Mouse (Mus musculus) megakaryocyte-erythroid progenitor cell, adult 5-6 weeks (primary cell): ENCODE data around the gene Dab1. TPM values are rescaled to one million over a fixed set of nuclear protein-coding genes. Genes with fewer than 3 reads are reported as not detected.

ENCODE experiments used
- ATAC-seq: replicated peaks from 2 replicates; pipeline ENCODE4 v1.8.0; 2016; ENCODE audit warnings: mild to moderate bottlenecking, inconsistent platforms; ENCODE audit not compliant: severe bottlenecking, poor library complexity, low FRiP score, low TSS enrichment
- total RNA-seq, 2 experiments: library from RNA; stranded (forward) in 1 of 2; stranded (reverse) in 1 of 2; fragments of 200-1000, 215-1000 nt in 1 of 2; fragments of >200 nt in 1 of 2; fragmentation: Nextera tagmentation in 1 of 2; gene quantifications; 2 replicates each; pipeline ENCODE4 v1.2.3; 2014 to 2017

Dab1 gene
- total RNA-seq (2014; fragmentation: Nextera tagmentation), result not detected in 2 replicates
- total RNA-seq (2017), result not detected in 2 replicates

DNA sequence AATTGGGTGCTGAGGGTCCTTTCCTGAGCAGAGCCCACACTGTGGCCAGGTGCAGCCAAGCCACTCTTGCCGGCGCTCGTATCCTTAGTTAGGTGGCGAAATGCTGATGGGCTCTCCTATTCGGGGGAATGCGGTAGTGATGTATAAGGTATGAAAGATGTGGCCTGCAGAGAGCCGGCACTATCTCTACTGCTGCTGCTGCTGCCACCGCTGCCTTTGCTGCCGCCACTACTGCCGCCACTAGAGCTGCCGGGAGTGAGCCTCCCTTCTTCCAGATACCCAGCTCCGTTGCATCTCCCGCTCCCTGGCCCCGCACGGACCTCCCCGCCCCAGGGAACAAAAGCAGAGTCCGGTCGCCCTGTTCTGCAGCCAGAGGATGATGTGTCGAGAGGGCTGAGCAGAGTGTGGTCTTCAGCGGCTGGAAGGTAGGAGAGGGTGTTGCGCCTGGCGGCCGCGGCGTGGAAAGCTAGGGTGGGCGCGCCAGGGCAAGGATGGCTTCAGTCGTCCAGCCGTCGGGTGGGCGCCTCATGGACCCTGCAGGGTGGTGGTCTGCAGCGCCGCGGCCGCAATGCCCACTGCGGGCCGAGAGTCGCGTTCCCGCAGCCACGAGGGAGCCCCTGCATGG is at the start of gene Dab1:
Dab1 (plus strand) TSS at position 39 of the 625 bp plus-strand sequence.
- no peak for ATAC-seq

DNA sequence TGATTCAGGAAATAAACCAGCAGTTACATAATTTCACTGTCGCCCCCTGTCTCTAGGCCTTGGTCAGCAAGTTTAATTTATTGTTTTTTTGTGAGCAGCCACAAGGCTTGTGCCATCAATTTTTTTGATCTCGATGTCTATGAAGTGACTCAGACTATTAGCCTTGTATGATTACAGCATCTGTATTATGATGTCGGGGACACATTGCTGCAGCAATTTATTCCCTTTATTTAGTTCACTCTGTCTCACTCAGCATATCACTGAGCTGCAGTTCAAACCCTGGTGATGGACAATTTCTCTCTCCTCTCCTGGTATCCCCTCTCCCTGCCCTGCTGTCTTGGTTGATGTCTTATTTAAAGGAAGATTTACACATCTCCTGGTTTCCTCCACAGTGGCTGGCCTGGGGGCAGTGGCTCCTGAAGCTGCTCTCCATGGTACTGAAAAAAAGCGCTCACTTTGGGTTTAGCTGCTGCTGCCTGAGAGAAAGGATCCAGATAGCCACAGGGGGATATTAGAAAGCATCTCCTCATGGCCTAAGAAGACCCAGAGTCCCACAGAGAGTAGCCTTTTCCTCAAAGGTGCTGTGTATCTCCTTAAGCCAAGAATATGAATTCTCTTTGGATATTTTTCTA is 47.3 kb upstream of the Dab1 start:
- no peak for ATAC-seq

DNA sequence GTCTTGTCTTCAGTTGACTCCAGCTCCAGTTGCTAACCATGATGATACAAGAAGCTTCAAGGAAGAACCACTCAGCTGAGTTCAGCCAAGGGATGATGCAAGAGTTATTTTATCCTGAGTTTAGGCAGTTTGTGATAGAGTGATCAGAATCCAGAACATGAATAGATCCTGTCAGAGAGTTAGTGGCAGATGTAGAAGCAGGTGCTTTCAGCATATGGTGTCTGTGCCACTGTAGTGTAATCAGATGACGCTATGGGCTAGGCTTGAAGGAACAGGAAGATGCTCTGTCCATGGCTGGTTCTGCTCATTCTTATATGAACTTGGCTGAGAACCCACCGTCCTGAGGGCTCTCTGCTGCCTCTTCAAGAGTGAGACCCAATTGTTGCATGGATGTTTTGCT is 43.6 kb upstream of the Dab1 start:
- ATAC-seq, result no peak

DNA sequence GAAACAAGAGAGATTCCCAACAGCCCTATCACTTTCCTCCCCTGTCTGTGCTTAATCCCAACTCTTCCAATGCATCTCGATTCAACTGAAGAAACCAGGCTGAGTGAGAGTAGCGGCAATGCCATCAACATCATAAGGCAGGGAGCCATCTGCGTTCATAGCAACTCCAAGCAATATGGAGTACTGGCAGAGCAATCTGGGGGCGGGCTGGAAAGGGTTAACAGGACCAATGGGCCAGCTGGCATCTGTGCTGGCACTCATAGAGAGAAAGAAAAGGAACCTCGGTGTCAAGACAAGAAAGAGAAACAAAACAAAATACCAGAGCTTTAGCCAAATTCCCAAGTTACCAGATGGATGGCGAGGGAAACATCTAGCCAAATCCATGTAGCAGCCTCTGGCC is 42.9 kb upstream of the Dab1 start:
- no peak for ATAC-seq

DNA sequence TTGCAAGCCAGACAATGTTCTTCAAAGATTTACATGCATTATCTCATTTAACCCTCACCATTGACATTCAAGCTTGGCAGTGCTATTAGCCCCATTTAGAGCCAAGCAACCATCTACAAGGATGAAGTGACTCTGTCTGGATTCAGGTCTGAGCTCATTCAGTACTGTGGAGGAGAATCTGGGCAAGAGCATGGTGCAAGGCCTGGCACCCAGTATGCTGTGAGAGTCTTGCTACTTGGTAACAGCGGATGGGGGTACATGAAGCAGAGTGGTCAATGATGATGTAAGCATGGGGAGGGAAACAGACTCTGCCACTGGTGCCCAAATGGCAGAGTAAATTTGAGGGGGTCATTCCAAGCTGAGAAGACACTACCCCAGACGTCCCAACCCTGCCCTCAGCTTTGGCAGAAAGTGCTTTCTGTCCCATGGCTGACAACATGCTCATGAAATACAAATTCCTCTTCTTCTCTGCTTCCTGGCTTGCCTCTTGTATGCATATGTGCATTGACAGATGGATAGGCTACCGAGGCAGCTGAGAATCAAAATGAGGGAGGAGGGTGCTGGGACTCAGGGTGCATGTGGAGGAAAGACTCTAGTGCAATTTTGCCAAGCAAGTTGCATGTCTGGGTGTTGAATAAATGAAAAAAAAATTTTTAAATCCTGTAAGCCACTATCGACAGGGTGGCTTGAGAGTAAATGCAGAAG is 41.9 kb upstream of the Dab1 start:
- ATAC-seq, result no peak

GRCm38 (mm10) chr4:103577821-103578220 is 41.3 kb upstream of the Dab1 start:
- ATAC-seq, result no peak

GRCm38 (mm10) chr4:103580021-103580420 is 39.1 kb upstream of the Dab1 start:
- no peak for ATAC-seq

- ATAC-seq, result no peak
Observed at GRCm38 (mm10) chr4:103615011-103615410, 4.1 kb upstream of the Dab1 start.

DNA sequence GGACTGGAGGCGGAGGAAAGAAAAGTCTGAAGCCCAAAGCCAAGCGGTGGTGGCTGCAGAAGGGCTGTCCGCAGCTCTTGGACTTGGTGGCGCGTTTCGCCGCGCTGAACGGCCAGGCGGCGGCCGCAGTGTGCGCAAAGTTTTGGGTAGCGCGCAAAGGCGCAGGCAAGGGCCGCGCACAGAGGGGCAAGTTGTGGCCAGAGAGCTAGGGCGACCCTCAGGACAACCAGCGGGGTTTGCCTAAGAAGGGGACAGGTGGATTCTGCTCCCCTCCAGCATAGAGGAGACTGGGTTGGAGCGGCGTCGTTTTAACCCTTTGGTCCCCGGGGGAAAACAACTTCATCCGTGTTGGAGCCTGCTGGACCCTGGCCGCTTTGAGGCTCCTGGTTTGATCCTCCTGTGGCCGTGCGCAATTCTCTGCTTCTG is 800 bp downstream of the Dab1 start:
- ATAC-seq, result no peak

DNA sequence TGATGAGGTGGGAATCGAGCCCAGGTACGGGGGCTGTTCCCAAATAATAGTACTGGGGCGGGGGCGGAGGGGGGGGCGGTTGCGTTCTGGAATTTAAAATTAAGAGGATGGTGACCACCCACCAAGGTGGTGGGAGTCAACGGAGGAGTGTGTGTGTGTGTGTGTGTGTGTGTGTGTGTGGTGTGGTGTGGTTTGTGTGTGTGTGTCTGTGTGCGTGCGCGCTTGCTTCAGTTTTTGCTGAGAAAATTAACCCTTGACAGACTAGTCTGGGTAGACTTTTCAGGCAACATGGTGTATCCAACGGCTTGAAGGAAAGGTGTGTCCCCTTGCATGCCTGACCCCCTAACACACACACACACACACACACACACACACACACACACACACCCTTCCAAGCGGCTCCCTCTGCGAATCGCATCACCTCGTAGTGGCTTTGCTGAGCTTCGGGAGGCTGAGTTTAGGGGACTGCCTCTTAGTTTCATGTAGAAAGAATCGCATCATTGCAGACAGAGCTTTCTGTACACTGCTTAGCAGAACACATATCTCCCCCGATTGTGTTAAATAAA is 1.5 kb downstream of the Dab1 start:
- no peak for ATAC-seq

GRCm38 (mm10) chr4:103621586-103621985 is 2.4 kb downstream of the Dab1 start:
- ATAC-seq, result no peak

- no peak for ATAC-seq
Observed at GRCm38 (mm10) chr4:103630177-103630576, 11.0 kb downstream of the Dab1 start.

- no peak for ATAC-seq
Observed at GRCm38 (mm10) chr4:103636168-103636776, 17.1 kb downstream of the Dab1 start.

GRCm38 (mm10) chr4:103648209-103648896 is 29.2 kb downstream of the Dab1 start:
- ATAC-seq, result no peak

DNA sequence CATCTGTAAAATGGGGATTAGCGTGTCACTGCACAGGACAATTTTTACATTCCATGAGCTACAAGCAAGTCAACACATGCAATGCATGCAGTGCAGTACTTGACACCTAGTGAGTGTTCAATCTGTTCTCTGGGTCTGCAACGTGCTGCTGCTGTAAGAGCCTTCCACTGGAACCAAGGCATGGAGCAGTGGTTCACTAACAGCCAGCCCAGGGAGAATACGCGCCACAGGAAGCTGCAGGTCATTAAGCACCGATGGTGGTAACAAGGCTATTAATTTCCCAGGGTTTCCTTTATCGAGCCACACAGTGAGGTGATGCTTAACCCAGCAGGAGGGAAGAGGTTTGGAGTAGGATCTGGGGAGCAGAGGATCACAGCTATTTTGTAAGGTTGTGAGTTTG is 36.6 kb downstream of the Dab1 start:
- no peak for ATAC-seq

GRCm38 (mm10) chr4:103661386-103661785 is 42.2 kb downstream of the Dab1 start:
- no peak for ATAC-seq

- no peak for ATAC-seq
Observed at GRCm38 (mm10) chr4:103667438-103667837, 48.3 kb downstream of the Dab1 start.

DNA sequence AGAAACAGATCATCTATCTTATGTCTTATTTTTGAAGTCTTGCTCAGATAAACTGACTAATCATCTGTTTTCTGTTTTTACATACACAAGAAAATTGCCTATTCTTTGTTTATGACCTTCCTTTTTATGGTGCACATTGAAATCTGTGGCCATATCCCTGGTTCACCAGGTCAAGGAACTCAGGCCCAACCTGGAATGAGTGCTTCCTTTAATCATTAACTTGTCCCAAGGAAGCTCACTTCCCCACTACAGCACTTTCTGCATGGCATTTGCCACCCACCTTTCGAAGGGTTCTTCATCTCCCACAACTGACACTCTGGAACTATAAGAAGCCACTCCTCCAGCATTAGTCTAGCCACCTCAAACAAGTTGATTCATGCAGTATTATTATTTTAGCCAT is 58.0 kb downstream of the Dab1 start:
- no peak for ATAC-seq

- no peak for ATAC-seq
Observed at GRCm38 (mm10) chr4:103678501-103678900, 59.3 kb downstream of the Dab1 start.
